Mouse (Mus musculus): ENCODE measurements around the gene Cars2. TPM values are rescaled to one million over a fixed set of nuclear protein-coding genes. Genes with fewer than 3 reads are reported as not detected.
A peak's percentile ranks its signal among the peaks of the same experiment; 100 is the strongest.

Cars2 gene
- total and polyA plus RNA-seq, 3 experiments = 45.6 to 67.1 (median 46.4) TPM

GRCm38 (mm10) chr8:11564721-11565120 lies 14.1 kb upstream of the Cars2 start:
- H3K4me1 ChIP-seq (ENCODE audit: control insufficient read depth in 1 of 2, insufficient read depth in 2 of 2) = peaks cover 17 to 36% of the 10 kb centered on the region in 2 experiments
- H3K4me2 ChIP-seq (ENCODE audit: insufficient read depth, low read depth, poor library complexity, severe bottlenecking) = no peak overlapping the region
- no peak overlapping the region for H3K4me3 ChIP-seq (replicated peaks in 1 of 3; ENCODE audit: low read depth in 2 of 3, low read length in 2 of 3, poor library complexity in 1 of 3)
- peaks cover 24 to 49% of the 10 kb centered on the region in 2 experiments for H3K36me3 ChIP-seq (replicated peaks in 1 of 2; ENCODE audit: control insufficient read depth in 1 of 2, insufficient read depth in 1 of 2, low read length in 1 of 2)
- H3K79me2 ChIP-seq (replicated peaks; ENCODE audit: control insufficient read depth, extremely low read depth, insufficient read depth, poor library complexity, severe bottlenecking) = peaks cover 24% of the 10 kb centered on the region
- H3K27ac ChIP-seq (ENCODE audit: insufficient read depth, low read depth) = no peak overlapping the region
- dilution Hi-C loops (cut with MboI; ENCODE audit: extremely low pct_ligation_motif_present, extremely low pct_unique_long_range_greater_than_20kb, low sequenced_read_pairs) = no loop called here
- peaks cover 6% of the 10 kb centered on the region for H3K9me3 ChIP-seq (replicated peaks; ENCODE audit: low read length)
- H3K27me3 ChIP-seq (replicated peaks) = no peaks in the 10 kb centered on the region
- no peak overlapping the region for H3K9ac ChIP-seq (ENCODE audit: insufficient read depth, low read depth)
- in situ Hi-C loops (cut with MboI; ENCODE audit: low pct_ligation_motif_present, low pct_unique_long_range_greater_than_20kb, low sequenced_read_pairs) = no loop called here
- no peak for DNase-seq (ENCODE audit: extremely low read depth)
- no peak for TF ChIP-seq ZC3H11A (IDR thresholded peaks at IDR 0.05; ENCODE audit: low read depth, low read length)
- no peak for TF ChIP-seq POLR2AphosphoS2 (IDR thresholded peaks at IDR 0.05; ENCODE audit: low read depth, low read length)
- TF ChIP-seq CHD2 (IDR thresholded peaks at IDR 0.05; ENCODE audit: low read length) = no peak
- TF ChIP-seq EP300 (IDR thresholded peaks at IDR 0.05; ENCODE audit: low read length) = no peak
- no peak for TF ChIP-seq CHD1 (IDR thresholded peaks at IDR 0.05; ENCODE audit: low read depth, low read length)
- no peak for TF ChIP-seq TCF12 (IDR thresholded peaks at IDR 0.05; ENCODE audit: low read depth, low read length)
- no peak for TF ChIP-seq RCOR1 (conservative IDR thresholded peaks at IDR 0.05; ENCODE audit: low read depth, low read length)
- no peak for TF ChIP-seq ZMIZ1 (IDR thresholded peaks at IDR 0.05; ENCODE audit: low read depth, low read length)
- no peak for TF ChIP-seq ZKSCAN1 (IDR thresholded peaks at IDR 0.05; ENCODE audit: borderline replicate concordance, low read depth, low read length)
- TF ChIP-seq HCFC1 (IDR thresholded peaks at IDR 0.05; ENCODE audit: low read depth, low read length) = no peak
- no peak for TF ChIP-seq JUN (IDR thresholded peaks at IDR 0.05; ENCODE audit: insufficient read depth, low read depth, low read length)
- TF ChIP-seq NRF1 (IDR thresholded peaks at IDR 0.05; ENCODE audit: low read depth, low read length) = no peak
- no peak for TF ChIP-seq NELFE (IDR thresholded peaks at IDR 0.05; ENCODE audit: low read depth, low read length)

GRCm38 (mm10) chr8:11564236-11564635 lies 13.7 kb upstream of the Cars2 start:
- peak; percentile 57 for DNase-seq (ENCODE audit: extremely low read depth)
- in situ Hi-C loops (cut with MboI; ENCODE audit: low pct_ligation_motif_present, low pct_unique_long_range_greater_than_20kb, low sequenced_read_pairs) = no loop called here
- H3K9ac ChIP-seq (ENCODE audit: insufficient read depth, low read depth) = no peak overlapping the region
- H3K4me2 ChIP-seq (ENCODE audit: insufficient read depth, low read depth, poor library complexity, severe bottlenecking) = peak overlapping the region; percentile 41; the same call in 1 of the 2 replicates
- H3K27ac ChIP-seq (ENCODE audit: insufficient read depth, low read depth) = no peak overlapping the region
- dilution Hi-C loops (cut with MboI; ENCODE audit: extremely low pct_ligation_motif_present, extremely low pct_unique_long_range_greater_than_20kb, low sequenced_read_pairs) = no loop called here
- H3K36me3 ChIP-seq (replicated peaks in 1 of 2; ENCODE audit: control insufficient read depth in 1 of 2, insufficient read depth in 1 of 2, low read length in 1 of 2) = peaks cover 24 to 49% of the 10 kb centered on the region in 2 experiments
- peaks cover 18 to 38% of the 10 kb centered on the region in 2 experiments for H3K4me1 ChIP-seq (ENCODE audit: control insufficient read depth in 1 of 2, insufficient read depth in 2 of 2)
- TF ChIP-seq IRF4 (IDR thresholded peaks at IDR 0.05; ENCODE audit: low read depth, low read length) (no peak), GABPA (IDR thresholded peaks at IDR 0.05; ENCODE audit: insufficient replicate concordance, low read depth, low read length) (no peak), ETS1 (conservative IDR thresholded peaks at IDR 0.05; ENCODE audit: low read depth, low read length) (peak; percentile 23; the same call in 1 of the 2 replicates), HCFC1 (IDR thresholded peaks at IDR 0.05; ENCODE audit: low read depth, low read length) (no peak), NELFE (IDR thresholded peaks at IDR 0.05; ENCODE audit: low read depth, low read length) (no peak), JUN (IDR thresholded peaks at IDR 0.05; ENCODE audit: insufficient read depth, low read depth, low read length) (no peak), MXI1 (IDR thresholded peaks at IDR 0.05; ENCODE audit: low read depth, low read length) (0 out of 2 replicates have a peak, but pooled peaks have one; percentile 45), PAX5 (IDR thresholded peaks at IDR 0.05; ENCODE audit: low read length) (no peak), POLR2A (IDR thresholded peaks at IDR 0.05; ENCODE audit: low read depth, low read length) (no peak), USF1 (IDR thresholded peaks at IDR 0.05; ENCODE audit: low read depth, low read length) (no peak), BHLHE40 (IDR thresholded peaks at IDR 0.05; ENCODE audit: low read depth, low read length) (peak; percentile 22; the same call in 1 of the 2 replicates), ZNF384 (IDR thresholded peaks at IDR 0.05; ENCODE audit: low read depth, low read length) (no peak), RAD21 (IDR thresholded peaks at IDR 0.05; ENCODE audit: low read depth, low read length) (no peak)
- H3K79me2 ChIP-seq (replicated peaks; ENCODE audit: control insufficient read depth, extremely low read depth, insufficient read depth, poor library complexity, severe bottlenecking) = peaks cover 29% of the 10 kb centered on the region
- H3K9me3 ChIP-seq (replicated peaks; ENCODE audit: low read length) = peaks cover 6% of the 10 kb centered on the region
- H3K27me3 ChIP-seq (replicated peaks) = no peaks in the 10 kb centered on the region
- peak overlapping the region in 1 of 3 experiments; percentile 11 for H3K4me3 ChIP-seq (replicated peaks in 1 of 3; ENCODE audit: low read depth in 2 of 3, low read length in 2 of 3, poor library complexity in 1 of 3)

Data from CH12.LX (cell line).